28 mouse cellular contexts compared by ENCODE assay signal in the genomic region with DNA sequence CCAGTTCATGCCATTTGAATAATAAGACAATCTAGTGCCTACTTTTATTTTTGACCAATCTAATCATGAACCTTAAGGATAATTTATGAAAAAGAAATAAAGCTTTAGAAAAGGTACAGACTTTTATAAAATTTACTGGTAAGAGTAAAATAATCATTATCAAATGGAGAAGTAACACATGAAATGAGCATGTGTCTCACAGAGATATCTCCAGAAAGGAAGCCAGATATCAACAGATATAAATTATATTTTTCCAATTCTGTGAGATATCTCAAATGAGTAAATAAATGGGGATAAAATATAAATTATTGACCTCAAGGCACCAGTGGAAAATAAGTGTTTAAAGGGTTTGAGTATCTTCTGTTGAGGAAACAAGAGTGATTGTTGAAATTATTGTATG.
"Had no signal": no experiment of that assay in that cellular context is flagged by ENCODE, and none has a peak within 500 bp of the region (broad histone marks: within the 10 kb centered on the region; RNA-seq: fewer than 3 reads in every experiment).

No protein-coding gene starts in this region.

- H3K9ac ChIP-seq: limb, embryonic 12.5 days; limb, embryonic 13.5 days; limb, embryonic 15.5 days; liver, embryonic 12.5 days; liver, embryonic 13.5 days; liver, embryonic 14.5 days; liver, embryonic 15.5 days; liver, postnatal 0 days; lung, embryonic 14.5 days; lung, embryonic 15.5 days; midbrain, embryonic 12.5 days; midbrain, embryonic 13.5 days; midbrain, embryonic 15.5 days; neural tube, embryonic 12.5 days had no signal

- H3K36me3 ChIP-seq: limb, embryonic 10.5 days; limb, embryonic 12.5 days; limb, embryonic 13.5 days; limb, embryonic 15.5 days; liver, embryonic 12.5 days; liver, embryonic 13.5 days; liver, embryonic 15.5 days; lung, embryonic 15.5 days; midbrain, embryonic 10.5 days; midbrain, embryonic 12.5 days; midbrain, embryonic 13.5 days; midbrain, embryonic 15.5 days; neural tube, embryonic 12.5 days had no signal

- DNase-seq: left cerebral cortex, postnatal 4 days; liver; liver, embryonic 13.5 days; liver, postnatal 0 days; lung, adult 18-20 months; lung, adult 2 months; lung, embryonic 14.5 days; lung, postnatal 10 days; lung, postnatal 14 days; lung, postnatal 36 days; lung, postnatal 4 days; midbrain, embryonic 14.5 days had no signal

- H3K9me3 ChIP-seq: limb, embryonic 10.5 days; limb, embryonic 12.5 days; limb, embryonic 13.5 days; limb, embryonic 15.5 days; liver, embryonic 12.5 days; liver, embryonic 13.5 days; liver, embryonic 15.5 days; lung, embryonic 15.5 days; megakaryocyte, embryonic 14.5 days; midbrain, embryonic 10.5 days; midbrain, embryonic 12.5 days; midbrain, embryonic 13.5 days; midbrain, embryonic 15.5 days; neural tube, embryonic 12.5 days had no signal

- H3K4me3 ChIP-seq: limb, embryonic 10.5 days; limb, embryonic 12.5 days; limb, embryonic 13.5 days; limb, embryonic 15.5 days; liver, embryonic 12.5 days; liver, embryonic 13.5 days; liver, embryonic 15.5 days; lung, embryonic 15.5 days; megakaryocyte, embryonic 14.5 days; midbrain, embryonic 10.5 days; midbrain, embryonic 12.5 days; midbrain, embryonic 13.5 days; midbrain, embryonic 15.5 days; myocyte; neural tube, embryonic 12.5 days had no signal

- H3K4me1 ChIP-seq: limb, embryonic 10.5 days; limb, embryonic 12.5 days; limb, embryonic 13.5 days; limb, embryonic 15.5 days; liver, embryonic 12.5 days; liver, embryonic 13.5 days; liver, embryonic 15.5 days; lung, embryonic 15.5 days; megakaryocyte, embryonic 14.5 days; midbrain, embryonic 10.5 days; midbrain, embryonic 12.5 days; midbrain, embryonic 13.5 days; midbrain, embryonic 15.5 days; neural tube, embryonic 12.5 days had no signal

- H3K27ac ChIP-seq: limb, embryonic 10.5 days; limb, embryonic 12.5 days; limb, embryonic 13.5 days; limb, embryonic 15.5 days; liver, embryonic 12.5 days; liver, embryonic 13.5 days; liver, embryonic 14.5 days; liver, embryonic 15.5 days; lung, embryonic 15.5 days; macrophage; midbrain, embryonic 10.5 days; midbrain, embryonic 12.5 days; midbrain, embryonic 13.5 days; midbrain, embryonic 15.5 days; neural tube, embryonic 12.5 days had no signal

- H3K27me3 ChIP-seq: limb, embryonic 12.5 days; limb, embryonic 13.5 days; limb, embryonic 15.5 days; liver, embryonic 12.5 days; liver, embryonic 13.5 days; liver, embryonic 15.5 days; lung, embryonic 15.5 days; megakaryocyte, embryonic 14.5 days; midbrain, embryonic 12.5 days; midbrain, embryonic 13.5 days; midbrain, embryonic 15.5 days; neural tube, embryonic 12.5 days had no signal
